Mouse (Mus musculus): ENCODE results near the gene Pde1c. TPM values are rescaled to one million over a fixed set of nuclear protein-coding genes. Genes with fewer than 3 reads are reported as not detected.

Pde1c gene
- total and polyA plus RNA-seq, 2 experiments from 2014 or later: 27.5 to 56.0 TPM

- H3K4me3 ChIP-seq (ENCODE audit: low read length): no peak overlapping the region
- H3K9me3 ChIP-seq (ENCODE audit: low read length): no peaks in the 10 kb centered on the region
- 61% methylated on average over 2 of the region's 2 CpGs for WGBS
- H3K4me1 ChIP-seq (ENCODE audit: insufficient read depth, low read length): no peaks in the 10 kb centered on the region
- DNase-seq (ENCODE audit: low spot score) (peak; percentile 38), ATAC-seq (peak; percentile 24; the same call in 1 of the 2 replicates)
- no peak overlapping the region for H3K4me2 ChIP-seq (ENCODE audit: low read depth, low read length)
- H3K27ac ChIP-seq: peak overlapping the region; percentile 43; the same call in 1 of the 2 replicates
- H3K36me3 ChIP-seq (ENCODE audit: insufficient read depth, low read length): no peaks in the 10 kb centered on the region
- no peak overlapping the region for H3K9ac ChIP-seq (replicated peaks; ENCODE audit: low read length)
- no peak for TF ChIP-seq CTCF (IDR thresholded peaks at IDR 0.05; ENCODE audit: low read depth)
- H3K27me3 ChIP-seq (ENCODE audit: insufficient read depth, low read length): no peaks in the 10 kb centered on the region
These were observed 8.0 kb downstream of the Pde1c start for GRCm38 (mm10) chr6:56560891-56561290.

GRCm38 (mm10) chr6:56560474-56560888 lies 8.4 kb downstream of the Pde1c start:
- WGBS: 39% methylated on average over 2 of the region's 2 CpGs
- ATAC-seq: peak; percentile 90
- H3K27ac ChIP-seq: peak overlapping the region; percentile 43; the same call in 1 of the 2 replicates

GRCm38 (mm10) chr6:56558711-56559110 lies 10.2 kb downstream of the Pde1c start:
- H3K9ac ChIP-seq (replicated peaks; ENCODE audit: low read length): no peak overlapping the region
- no peaks in the 10 kb centered on the region for H3K9me3 ChIP-seq (ENCODE audit: low read length)
- H3K4me3 ChIP-seq (ENCODE audit: low read length): no peak overlapping the region
- 83% methylated on average over 2 of the region's 2 CpGs for WGBS
- H3K27ac ChIP-seq: no peak overlapping the region
- H3K4me2 ChIP-seq (ENCODE audit: low read depth, low read length): no peak overlapping the region
- ATAC-seq (no peak), DNase-seq (ENCODE audit: low spot score) (no peak)
- no peaks in the 10 kb centered on the region for H3K36me3 ChIP-seq (ENCODE audit: insufficient read depth, low read length)
- H3K4me1 ChIP-seq (ENCODE audit: insufficient read depth, low read length): no peaks in the 10 kb centered on the region
- TF ChIP-seq CTCF (IDR thresholded peaks at IDR 0.05; ENCODE audit: low read depth): no peak
- no peaks in the 10 kb centered on the region for H3K27me3 ChIP-seq (ENCODE audit: insufficient read depth, low read length)

More at GRCm38 (mm10) chr6:56560474-56560888, 8.4 kb downstream of the Pde1c start:
- H3K9ac ChIP-seq (replicated peaks; ENCODE audit: low read length): no peak overlapping the region
- no peaks in the 10 kb centered on the region for H3K9me3 ChIP-seq (ENCODE audit: low read length)
- TF ChIP-seq CTCF (IDR thresholded peaks at IDR 0.05; ENCODE audit: low read depth): no peak
- H3K4me2 ChIP-seq (ENCODE audit: low read depth, low read length): no peak overlapping the region
- no peaks in the 10 kb centered on the region for H3K36me3 ChIP-seq (ENCODE audit: insufficient read depth, low read length)
- DNase-seq (ENCODE audit: low spot score): peak; percentile 90
- no peaks in the 10 kb centered on the region for H3K4me1 ChIP-seq (ENCODE audit: insufficient read depth, low read length)
- no peak overlapping the region for H3K4me3 ChIP-seq (ENCODE audit: low read length)
- H3K27me3 ChIP-seq (ENCODE audit: insufficient read depth, low read length): no peaks in the 10 kb centered on the region

GRCm38 (mm10) chr6:56555848-56556247 lies 13.1 kb downstream of the Pde1c start:
- Histone ChIP-seq H3K9ac (replicated peaks; ENCODE audit: low read length) (no peak overlapping the region), H3K4me2 (ENCODE audit: low read depth, low read length) (no peak overlapping the region), H3K4me1 (ENCODE audit: insufficient read depth, low read length) (no peaks in the 10 kb centered on the region), H3K27me3 (ENCODE audit: insufficient read depth, low read length) (no peaks in the 10 kb centered on the region), H3K27ac (no peak overlapping the region), H3K36me3 (ENCODE audit: insufficient read depth, low read length) (no peaks in the 10 kb centered on the region), H3K9me3 (ENCODE audit: low read length) (no peaks in the 10 kb centered on the region), H3K4me3 (ENCODE audit: low read length) (no peak overlapping the region)
- 51% methylated on average over 3 of the region's 3 CpGs for WGBS
- ATAC-seq (no peak; the same call in 1 of the 2 replicates), DNase-seq (ENCODE audit: low spot score) (no peak)
- no peak for TF ChIP-seq CTCF (IDR thresholded peaks at IDR 0.05; ENCODE audit: low read depth)

- Histone ChIP-seq H3K9me3 (ENCODE audit: low read length) (no peaks in the 10 kb centered on the region), H3K4me1 (ENCODE audit: insufficient read depth, low read length) (no peaks in the 10 kb centered on the region), H3K36me3 (ENCODE audit: insufficient read depth, low read length) (no peaks in the 10 kb centered on the region), H3K4me3 (ENCODE audit: low read length) (no peak overlapping the region), H3K27ac (no peak overlapping the region), H3K27me3 (ENCODE audit: insufficient read depth, low read length) (no peaks in the 10 kb centered on the region), H3K9ac (replicated peaks; ENCODE audit: low read length) (no peak overlapping the region), H3K4me2 (ENCODE audit: low read depth, low read length) (no peak overlapping the region)
- WGBS: 15% methylated on average over 4 of the region's 4 CpGs
- DNase-seq (ENCODE audit: low spot score) (peak; percentile 91), ATAC-seq (peak; percentile 93)
- TF ChIP-seq CTCF (IDR thresholded peaks at IDR 0.05; ENCODE audit: low read depth): no peak
These were observed 13.5 kb downstream of the Pde1c start for GRCm38 (mm10) chr6:56555382-56555781.

- Histone ChIP-seq H3K27ac (no peak overlapping the region), H3K36me3 (ENCODE audit: insufficient read depth, low read length) (no peaks in the 10 kb centered on the region), H3K4me2 (ENCODE audit: low read depth, low read length) (no peak overlapping the region), H3K27me3 (ENCODE audit: insufficient read depth, low read length) (no peaks in the 10 kb centered on the region), H3K4me1 (ENCODE audit: insufficient read depth, low read length) (no peaks in the 10 kb centered on the region), H3K9ac (replicated peaks; ENCODE audit: low read length) (no peak overlapping the region), H3K9me3 (ENCODE audit: low read length) (no peaks in the 10 kb centered on the region), H3K4me3 (ENCODE audit: low read length) (no peak overlapping the region)
- TF ChIP-seq CTCF (IDR thresholded peaks at IDR 0.05; ENCODE audit: low read depth): no peak
- no peak for DNase-seq (ENCODE audit: low spot score)
- no peak for ATAC-seq
- 86% methylated on average over 4 of the region's 4 CpGs for WGBS
These were observed 17.9 kb downstream of the Pde1c start for GRCm38 (mm10) chr6:56551022-56551421.

GRCm38 (mm10) chr6:56540247-56540646 lies 28.7 kb downstream of the Pde1c start:
- DNase-seq (ENCODE audit: low spot score) (no peak), ATAC-seq (no peak)
- no peaks in the 10 kb centered on the region for H3K27me3 ChIP-seq (ENCODE audit: insufficient read depth, low read length)
- no peaks in the 10 kb centered on the region for H3K9me3 ChIP-seq (ENCODE audit: low read length)
- no peak overlapping the region for H3K9ac ChIP-seq (replicated peaks; ENCODE audit: low read length)
- H3K4me3 ChIP-seq (ENCODE audit: low read length): no peak overlapping the region
- no peak overlapping the region for H3K27ac ChIP-seq
- no peaks in the 10 kb centered on the region for H3K36me3 ChIP-seq (ENCODE audit: insufficient read depth, low read length)
- H3K4me2 ChIP-seq (ENCODE audit: low read depth, low read length): no peak overlapping the region
- H3K4me1 ChIP-seq (ENCODE audit: insufficient read depth, low read length): no peaks in the 10 kb centered on the region
- 81% methylated on average over 5 of the region's 5 CpGs for WGBS
- TF ChIP-seq CTCF (IDR thresholded peaks at IDR 0.05; ENCODE audit: low read depth): no peak
